Mouse (Mus musculus) cortical plate, adult 2 months (tissue): ENCODE results near the gene Krt6b.

Source experiments
- CTCF ChIP-seq: fragments of 200-500 bp; IDR thresholded peaks from 2 replicates; pipeline ENCODE4 v1.5.1; 2011; ENCODE audit warnings: mild to moderate bottlenecking, control low read depth, low read length; ENCODE audit not compliant: insufficient read depth; ENCODE audit errors: extremely low read depth
- POLR2A ChIP-seq: fragments of 200-500 bp; IDR thresholded peaks from 2 replicates; pipeline ENCODE4 v1.6.1; 2011; ENCODE audit warnings: mild to moderate bottlenecking, low read length, control low read depth; ENCODE audit not compliant: insufficient read depth; ENCODE audit errors: extremely low read depth

- TF ChIP-seq CTCF (no peak), POLR2A (no peak)
Measured at GRCm38 (mm10) chr15:101688161-101688560, 8.1 kb upstream of the Krt6b start.
